Comparison of ENCODE assay signal across 26 mouse cellular contexts in genomic region chr3:83859071-83859470, GRCm38 (mm10). TPM values are rescaled to one million over a fixed set of nuclear protein-coding genes. Genes with fewer than 3 reads are reported as not detected.
DNase-seq lines count a peak whose midpoint lies in the region; ATAC-seq and TF ChIP-seq lines count a peak whose summit lies in the region.
"Had no signal": no experiment of that assay in that cellular context is flagged by ENCODE, and none has a peak within 500 bp of the region (broad histone marks: within the 10 kb centered on the region; RNA-seq: fewer than 3 reads in every experiment).

No protein-coding gene starts in this region.

- TF ChIP-seq EP300 in lung, postnatal 0 days (IDR thresholded peaks at IDR 0.05), result no peak

- H3K27ac ChIP-seq in liver, embryonic 15.5 days (replicated peaks), result 0 out of 2 replicates have a peak overlapping the region, but pooled peaks have one; percentile 16
- H3K27ac ChIP-seq in liver, embryonic 12.5 days, result no peak overlapping the region
- no peak overlapping the region for H3K27ac ChIP-seq in lung, postnatal 0 days (ENCODE audit: low read length)
- peak overlapping the region; percentile 60 for H3K27ac ChIP-seq in bone marrow macrophage, adult 2 months (ENCODE audit: insufficient read depth, low read depth, low read length)
- H3K27ac ChIP-seq: forebrain, embryonic 10.5 days; forebrain, embryonic 13.5 days; gastrocnemius, adult 2 months; heart, embryonic 15.5 days; hindbrain, embryonic 13.5 days had no signal

- TF ChIP-seq CTCF in lung, postnatal 0 days (IDR thresholded peaks at IDR 0.05), result no peak
- TF ChIP-seq CTCF in bone marrow macrophage, adult 2 months (IDR thresholded peaks at IDR 0.05; ENCODE audit: low read depth, low read length), result no peak

- intact Hi-C loops in heart, postnatal 36 days (cut with DNase I), result no loop called here

- no peak for TF ChIP-seq POLR2A in bone marrow macrophage, adult 2 months (IDR thresholded peaks at IDR 0.05; ENCODE audit: borderline replicate concordance, low read depth, low read length)

- no peak overlapping the region for H3K9ac ChIP-seq in liver, embryonic 15.5 days
- H3K9ac ChIP-seq in liver, embryonic 12.5 days, result no peak overlapping the region
- H3K9ac ChIP-seq in lung, postnatal 0 days (replicated peaks; ENCODE audit: low read depth), result no peak overlapping the region
- H3K9ac ChIP-seq: forebrain, embryonic 13.5 days; heart, embryonic 12.5 days; heart, embryonic 15.5 days; hindbrain, embryonic 13.5 days had no signal

- H3K36me3 ChIP-seq in liver, embryonic 15.5 days (replicated peaks), result no peaks in the 10 kb centered on the region
- H3K36me3 ChIP-seq in liver, embryonic 12.5 days, result no peaks in the 10 kb centered on the region
- no peaks in the 10 kb centered on the region for H3K36me3 ChIP-seq in lung, postnatal 0 days (ENCODE audit: insufficient read depth, low read length)
- H3K36me3 ChIP-seq: forebrain, embryonic 10.5 days; G1E; heart, embryonic 12.5 days; heart, embryonic 15.5 days; hindbrain, embryonic 13.5 days had no signal

- ATAC-seq in liver, embryonic 15.5 days (ENCODE audit: insufficient read depth), result no peak
- no peak for ATAC-seq in liver, embryonic 12.5 days
- ATAC-seq in lung, postnatal 0 days, result no peak
- peak; percentile 62 for ATAC-seq in megakaryocyte progenitor cell, adult 5-6 weeks (replicated peaks; ENCODE audit: poor library complexity)
- ATAC-seq: forebrain, embryonic 13.5 days; forebrain, embryonic 16.5 days; hindbrain, embryonic 16.5 days had no signal

- peak; percentile 42 for DNase-seq in lung, postnatal 0 days (ENCODE audit: low spot score)
- no peak for DNase-seq in lung, postnatal 4 days
- DNase-seq in heart, postnatal 36 days, result no peak
- no peak for DNase-seq in frontal cortex, postnatal 10 days (ENCODE audit: low spot score in 2 of 2)
- DNase-seq: adrenal gland, postnatal 14 days; B cell, adult 2 months; cerebellum, adult 18-20 months; cerebellum, adult 9-10 months; cerebellum, postnatal 14 days; gastrocnemius, adult 2 months; gastrocnemius, postnatal 14 days; heart, adult 18-20 months; heart, postnatal 10 days had no signal

- WGBS in liver, embryonic 15.5 days (ENCODE audit: insufficient replicate concordance), result 51% methylated on average over 3 of the region's 3 CpGs
- 71% methylated on average over 3 of the region's 3 CpGs for WGBS in liver, embryonic 12.5 days (ENCODE audit: insufficient replicate concordance)
- 74% methylated on average over 3 of the region's 3 CpGs for whole genome bisulfite sequencing in lung, postnatal 0 days

- no peaks in the 10 kb centered on the region for H3K27me3 ChIP-seq in liver, embryonic 15.5 days
- no peaks in the 10 kb centered on the region; the same call in 1 of the 2 replicates for H3K27me3 ChIP-seq in liver, embryonic 12.5 days (replicated peaks)
- no peaks in the 10 kb centered on the region for H3K27me3 ChIP-seq in lung, postnatal 0 days (replicated peaks; ENCODE audit: insufficient read depth, low read length)
- H3K27me3 ChIP-seq: CH12.LX; forebrain, embryonic 13.5 days; heart, embryonic 12.5 days; heart, embryonic 15.5 days; hindbrain, embryonic 13.5 days had no signal

- H3K4me1 ChIP-seq in liver, embryonic 15.5 days (replicated peaks), result peaks cover 6% of the 10 kb centered on the region; the same call in 1 of the 2 replicates
- 0 out of 2 replicates have a peak, but pooled peaks cover 6% of the 10 kb centered on the region for H3K4me1 ChIP-seq in liver, embryonic 12.5 days
- H3K4me1 ChIP-seq in lung, postnatal 0 days (ENCODE audit: insufficient read depth, low read depth, low read length), result no peaks in the 10 kb centered on the region
- H3K4me1 ChIP-seq in bone marrow macrophage, adult 2 months (ENCODE audit: control insufficient read depth, insufficient read depth, low read length), result peaks cover 58% of the 10 kb centered on the region
- H3K4me1 ChIP-seq: forebrain, embryonic 10.5 days; forebrain, embryonic 13.5 days; hindbrain, embryonic 13.5 days had no signal

- H3K4me3 ChIP-seq in liver, embryonic 15.5 days (replicated peaks), result no peak overlapping the region
- H3K4me3 ChIP-seq in liver, embryonic 12.5 days, result no peak overlapping the region
- H3K4me3 ChIP-seq in lung, postnatal 0 days (ENCODE audit: low read depth, low read length), result no peak overlapping the region
- no peak overlapping the region for H3K4me3 ChIP-seq in bone marrow macrophage, adult 2 months (ENCODE audit: insufficient read depth, low read length)
- H3K4me3 ChIP-seq: forebrain, embryonic 10.5 days; forebrain, embryonic 13.5 days; gastrocnemius, adult 2 months; heart, embryonic 12.5 days; heart, embryonic 15.5 days; hindbrain, embryonic 13.5 days had no signal

- no peaks in the 10 kb centered on the region for H3K9me3 ChIP-seq in liver, embryonic 15.5 days (replicated peaks)
- H3K9me3 ChIP-seq in liver, embryonic 12.5 days (replicated peaks), result no peaks in the 10 kb centered on the region
- no peaks in the 10 kb centered on the region for H3K9me3 ChIP-seq in lung, postnatal 0 days (ENCODE audit: low read length)
- H3K9me3 ChIP-seq: forebrain, embryonic 10.5 days; forebrain, embryonic 13.5 days; G1E; heart, embryonic 12.5 days; heart, embryonic 15.5 days; hindbrain, embryonic 13.5 days had no signal

- no peak overlapping the region; the same call in 1 of the 2 replicates for H3K4me2 ChIP-seq in liver, embryonic 15.5 days
- H3K4me2 ChIP-seq in liver, embryonic 12.5 days, result no peak overlapping the region
- H3K4me2 ChIP-seq in lung, postnatal 0 days (replicated peaks; ENCODE audit: low read depth, low read length), result no peak overlapping the region
- H3K4me2 ChIP-seq: forebrain, embryonic 13.5 days; heart, embryonic 12.5 days; heart, embryonic 15.5 days; hindbrain, embryonic 13.5 days had no signal

RNA-seq across cellular contexts. Expression of gene Tlr2, which starts 17.5 kb away (rescaled TPM):
- 2.6 and 3.0 TPM in 2 replicates for polyA plus RNA-seq in liver, embryonic 15.5 days (2015; fragmentation: Nextera tagmentation; extraction: Ambion mirVana)
- 3.0 and 3.2 TPM in 2 replicates for polyA plus RNA-seq in liver, embryonic 12.5 days (2016; fragmentation: Nextera tagmentation; extraction: Ambion mirVana)
- 7.7 and 12.5 TPM in 2 replicates for polyA plus RNA-seq in lung, postnatal 0 days (2015; fragmentation: Nextera tagmentation; extraction: Ambion mirVana)
- polyA plus RNA-seq in bone marrow macrophage, adult 2 months (2012; ENCODE audit: insufficient read depth, insufficient read length, missing spikeins), result 120 and 121 TPM in 2 replicates
- total RNA-seq in megakaryocyte progenitor cell, adult 5-6 weeks (2015), result 9.3 and 15.9 TPM in 2 replicates
- total RNA-seq in megakaryocyte progenitor cell, adult 5-6 weeks (2017), result 10.6 and 16.0 TPM in 2 replicates
- 1 to 10 TPM; 2.7 to 2.9 TPM for total RNA-seq in heart, postnatal 36 days (2021)
- polyA plus RNA-seq: G1E had no signal

Comparison
In these comparisons a context has a peak if more than half of its experiments do, and no peak if none do; other contexts are left out.
1. H3K27ac ChIP-seq: peak in liver, embryonic 15.5 days (single experiment) and bone marrow macrophage, adult 2 months (single experiment); none in liver, embryonic 12.5 days (single experiment) and lung, postnatal 0 days (single experiment).